Mouse (Mus musculus): ENCODE measurements around the gene 1110025L11Rik.
"Not testable (repeated sequence)": the region's sequence is repeated elsewhere in the genome, so short reads cannot be mapped to it uniquely, and the experiment has no call there.

DNA sequence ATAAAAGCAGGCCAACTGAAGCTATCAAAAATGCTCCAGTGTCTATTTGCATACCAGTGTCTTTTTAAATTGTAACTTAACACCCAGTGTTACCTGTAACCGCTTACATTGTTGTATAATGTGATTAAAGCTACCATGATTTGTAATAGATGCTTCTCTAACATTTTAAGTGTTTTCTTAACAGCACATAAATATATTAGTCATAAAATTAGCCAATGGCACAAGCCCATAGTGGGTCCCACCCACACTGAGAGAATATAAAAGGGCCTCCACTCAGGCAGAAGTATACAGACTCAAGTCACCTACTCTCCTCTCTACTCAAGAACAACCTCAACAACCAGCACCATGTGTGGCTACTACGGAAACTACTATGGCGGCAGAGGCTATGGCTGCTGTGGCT lies 48.8 kb downstream of the 1110025L11Rik start, which contains the start of gene Gm10229:
- not testable (repeated sequence) for TF ChIP-seq POLR2A (IDR thresholded peaks at IDR 0.05; ENCODE audit: insufficient read depth, low read length); CTCF (IDR thresholded peaks at IDR 0.05; ENCODE audit: low read depth, low read length)
